Mouse (Mus musculus) midbrain, embryonic 15.5 days (tissue): ENCODE results near the gene Ralgapa2. TPM values are rescaled to one million over a fixed set of nuclear protein-coding genes. Genes with fewer than 3 reads are reported as not detected.
A peak's percentile ranks its signal among the peaks of the same experiment; 100 is the strongest.

Experiments used
- ATAC-seq: fragments of 200-750 bp; cut with Nextera tagmentation; replicated peaks from 2 replicates; pipeline ENCODE4 v1.8.0; 2017; ENCODE audit warnings: moderate TSS enrichment
- H3K27ac ChIP-seq: fragments of 300-500 bp; sonication (generic); 2 replicates; pipeline ENCODE4 v1.5.1; 2015; ENCODE audit warnings: mild to moderate bottlenecking, inconsistent platforms
- H3K27me3 ChIP-seq: fragments of 300-500 bp; sonication (generic); replicated peaks from 2 replicates; pipeline ENCODE4 v1.6.1; 2015; ENCODE audit warnings: inconsistent platforms
- H3K36me3 ChIP-seq: fragments of 300-500 bp; sonication (generic); replicated peaks from 2 replicates; pipeline ENCODE4 v1.6.1; 2015; ENCODE audit warnings: inconsistent platforms
- H3K4me1 ChIP-seq: fragments of 300-500 bp; sonication (generic); 2 replicates; pipeline ENCODE4 v1.6.1; 2015; ENCODE audit warnings: inconsistent platforms
- H3K4me2 ChIP-seq: fragments of 300-500 bp; sonication (generic); 2 replicates; pipeline ENCODE4 v1.6.1; 2015; ENCODE audit warnings: inconsistent platforms, mild to moderate bottlenecking, moderate library complexity
- H3K4me3 ChIP-seq: fragments of 300-500 bp; sonication (generic); 2 replicates; pipeline ENCODE4 v1.5.1; 2015; ENCODE audit warnings: mild to moderate bottlenecking, inconsistent platforms
- H3K9ac ChIP-seq: fragments of 300-500 bp; sonication (generic); 2 replicates; pipeline ENCODE4 v1.6.1; 2015; ENCODE audit warnings: mild to moderate bottlenecking, inconsistent platforms
- H3K9me3 ChIP-seq: fragments of 300-500 bp; sonication (generic); 2 replicates; pipeline ENCODE4 v1.6.1; 2016; ENCODE audit warnings: inconsistent platforms
- WGBS: fragments of 180-500 bp; shearing (Covaris S2); methylation state at CpG from one replicate; pipeline ENCODE4 v1.1.7; 2015; ENCODE audit warnings: mixed read lengths; 5-methylcytosine and 5-hydroxymethylcytosine counted together
- polyA plus RNA-seq: library from polyadenylated mRNA; unstranded; fragments of >200 nt; fragmentation: Nextera tagmentation; extraction: Ambion mirVana; gene quantifications from 2 replicates; pipeline ENCODE4 v1.2.1, GENCODE M21; 2015

Gene Ralgapa2
- polyA plus RNA-seq, 1 experiment from 2014 or later = 15.1 TPM

GRCm38 (mm10) chr2:146220591-146221075, 291.5 kb downstream of the Ralgapa2 start:
- Histone ChIP-seq H3K4me2 (peak overlapping the region; percentile 91), H3K4me1 (peaks cover 54% of the 10 kb centered on the region), H3K9ac (peak overlapping the region; percentile 91; the same call in 1 of the 2 replicates), H3K36me3 (no peaks in the 10 kb centered on the region), H3K9me3 (no peaks in the 10 kb centered on the region), H3K4me3 (peak overlapping the region; percentile 87), H3K27ac (peak overlapping the region; percentile 97), H3K27me3 (peaks cover 6% of the 10 kb centered on the region; the same call in 1 of the 2 replicates)
- no peak for ATAC-seq
- under 1% methylated on average over 24 of the region's 24 CpGs for WGBS

- Histone ChIP-seq H3K36me3 (no peaks in the 10 kb centered on the region), H3K27me3 (peaks cover 6% of the 10 kb centered on the region; the same call in 1 of the 2 replicates), H3K9ac (no peak overlapping the region), H3K4me3 (no peak overlapping the region), H3K27ac (no peak overlapping the region), H3K4me2 (no peak overlapping the region; the same call in 1 of the 2 replicates), H3K9me3 (no peaks in the 10 kb centered on the region), H3K4me1 (peaks cover 53% of the 10 kb centered on the region)
- ATAC-seq = no peak
- WGBS = 14% methylated on average over 11 of the region's 11 CpGs
Observed at GRCm38 (mm10) chr2:146219791-146220190, 292.4 kb downstream of the Ralgapa2 start.

GRCm38 (mm10) chr2:146218881-146219535, 293.1 kb downstream of the Ralgapa2 start:
- no peak overlapping the region for H3K9ac ChIP-seq
- no peaks in the 10 kb centered on the region for H3K36me3 ChIP-seq
- H3K27me3 ChIP-seq = peaks cover 6% of the 10 kb centered on the region; the same call in 1 of the 2 replicates
- H3K9me3 ChIP-seq = no peaks in the 10 kb centered on the region
- H3K27ac ChIP-seq = peak overlapping the region; percentile 35; the same call in 1 of the 2 replicates
- peak overlapping the region; percentile 44; the same call in 1 of the 2 replicates for H3K4me2 ChIP-seq
- ATAC-seq = no peak
- H3K4me3 ChIP-seq = peak overlapping the region; percentile 15
- 4% methylated on average over 19 of the region's 19 CpGs for WGBS
- peaks cover 57% of the 10 kb centered on the region for H3K4me1 ChIP-seq

- peaks cover 52% of the 10 kb centered on the region for H3K4me1 ChIP-seq
- WGBS = under 1% methylated on average over 40 of the region's 40 CpGs
- no peaks in the 10 kb centered on the region for H3K36me3 ChIP-seq
Observed at GRCm38 (mm10) chr2:146218161-146218691, 293.9 kb downstream of the Ralgapa2 start.

GRCm38 (mm10) chr2:146217227-146217980, 294.7 kb downstream of the Ralgapa2 start:
- H3K27me3 ChIP-seq = peaks cover 9% of the 10 kb centered on the region; the same call in 1 of the 2 replicates
- H3K4me2 ChIP-seq = peak overlapping the region; percentile 44
- 1% methylated on average over 16 of the region's 16 CpGs for WGBS
- no peaks in the 10 kb centered on the region for H3K36me3 ChIP-seq
- peak overlapping the region; percentile 35 for H3K27ac ChIP-seq
- no peaks in the 10 kb centered on the region for H3K9me3 ChIP-seq
- H3K9ac ChIP-seq = no peak overlapping the region
- no peak for ATAC-seq
- H3K4me3 ChIP-seq = no peak overlapping the region
- H3K4me1 ChIP-seq = peaks cover 52% of the 10 kb centered on the region

More at GRCm38 (mm10) chr2:146218161-146218691, 293.9 kb downstream of the Ralgapa2 start:
- H3K9me3 ChIP-seq = no peaks in the 10 kb centered on the region
- peak; percentile 0; the same call in 1 of the 2 replicates for ATAC-seq
- H3K4me3 ChIP-seq = peak overlapping the region; percentile 18
- peak overlapping the region; percentile 44 for H3K4me2 ChIP-seq
- peak overlapping the region; percentile 35 for H3K27ac ChIP-seq
- no peak overlapping the region for H3K9ac ChIP-seq
- H3K27me3 ChIP-seq = peaks cover 6% of the 10 kb centered on the region; the same call in 1 of the 2 replicates

- Histone ChIP-seq H3K4me1 (peaks cover 50% of the 10 kb centered on the region), H3K27ac (peak overlapping the region; percentile 5; the same call in 1 of the 2 replicates), H3K4me2 (no peak overlapping the region), H3K9ac (no peak overlapping the region), H3K4me3 (no peak overlapping the region), H3K36me3 (no peaks in the 10 kb centered on the region), H3K9me3 (no peaks in the 10 kb centered on the region), H3K27me3 (peaks cover 9% of the 10 kb centered on the region; the same call in 1 of the 2 replicates)
- WGBS = 19% methylated on average over 14 of the region's 14 CpGs
- no peak for ATAC-seq
Observed at GRCm38 (mm10) chr2:146216111-146217064, 295.8 kb downstream of the Ralgapa2 start.

GRCm38 (mm10) chr2:146214715-146215114, 297.4 kb downstream of the Ralgapa2 start:
- Histone ChIP-seq H3K27me3 (peaks cover 9% of the 10 kb centered on the region; the same call in 1 of the 2 replicates), H3K4me2 (no peak overlapping the region), H3K4me1 (peaks cover 39% of the 10 kb centered on the region), H3K4me3 (no peak overlapping the region), H3K36me3 (no peaks in the 10 kb centered on the region), H3K9me3 (no peaks in the 10 kb centered on the region), H3K9ac (no peak overlapping the region), H3K27ac (no peak overlapping the region)
- 2% methylated on average over 9 of the region's 9 CpGs for WGBS
- peak; percentile 24; the same call in 1 of the 2 replicates for ATAC-seq

GRCm38 (mm10) chr2:146210968-146211367, 301.2 kb downstream of the Ralgapa2 start:
- WGBS = 26% methylated on average over 4 of the region's 4 CpGs
- Histone ChIP-seq H3K9ac (no peak overlapping the region), H3K4me2 (no peak overlapping the region), H3K27ac (no peak overlapping the region), H3K9me3 (no peaks in the 10 kb centered on the region), H3K27me3 (0 out of 2 replicates have a peak, but pooled peaks cover 3% of the 10 kb centered on the region), H3K36me3 (no peaks in the 10 kb centered on the region), H3K4me3 (no peak overlapping the region), H3K4me1 (peaks cover 9% of the 10 kb centered on the region; the same call in 1 of the 2 replicates)
- no peak for ATAC-seq

- H3K4me1 ChIP-seq = no peaks in the 10 kb centered on the region
- 85% methylated on average over 7 of the region's 7 CpGs for WGBS
- H3K4me2 ChIP-seq = no peak overlapping the region
- no peak overlapping the region for H3K4me3 ChIP-seq
- no peak overlapping the region for H3K9ac ChIP-seq
- no peak for ATAC-seq
- no peak overlapping the region for H3K27ac ChIP-seq
- H3K36me3 ChIP-seq = no peaks in the 10 kb centered on the region
- H3K27me3 ChIP-seq = no peaks in the 10 kb centered on the region; the same call in 1 of the 2 replicates
- H3K9me3 ChIP-seq = no peaks in the 10 kb centered on the region
Observed at GRCm38 (mm10) chr2:146197947-146198346, 314.2 kb downstream of the Ralgapa2 start.

GRCm38 (mm10) chr2:146196126-146196525, 316.0 kb downstream of the Ralgapa2 start:
- no peak overlapping the region for H3K27ac ChIP-seq
- WGBS = 84% methylated on average over 11 of the region's 11 CpGs

More at GRCm38 (mm10) chr2:146196126-146196525, 316.0 kb downstream of the Ralgapa2 start:
- no peak overlapping the region for H3K9ac ChIP-seq
- H3K4me2 ChIP-seq = no peak overlapping the region
- ATAC-seq = no peak
- H3K9me3 ChIP-seq = no peaks in the 10 kb centered on the region
- no peak overlapping the region for H3K4me3 ChIP-seq
- H3K27me3 ChIP-seq = no peaks in the 10 kb centered on the region
- no peaks in the 10 kb centered on the region for H3K4me1 ChIP-seq
- H3K36me3 ChIP-seq = no peaks in the 10 kb centered on the region
